Mouse (Mus musculus): ENCODE results near the gene Rec114.

- TF ChIP-seq POLR2A (IDR thresholded peaks at IDR 0.05; ENCODE audit: control insufficient read depth, low read depth, low read length) (no peak), CTCF (IDR thresholded peaks at IDR 0.05; ENCODE audit: control insufficient read depth, insufficient read depth, insufficient replicate concordance, low read depth, low read length) (no peak)
Observed at GRCm38 (mm10) chr9:58688076-58688475, 55.7 kb downstream of the Rec114 start.
